Mouse (Mus musculus) midbrain, embryonic 15.5 days (tissue): ENCODE results near the gene Cbwd1. TPM values are rescaled to one million over a fixed set of nuclear protein-coding genes. Genes with fewer than 3 reads are reported as not detected.

Experiments
- ATAC-seq: fragments of 200-750 bp; cut with Nextera tagmentation; replicated peaks from 2 replicates; pipeline ENCODE4 v1.8.0; 2017; ENCODE audit warnings: moderate TSS enrichment
- H3K27ac ChIP-seq: fragments of 300-500 bp; sonication (generic); 2 replicates; pipeline ENCODE4 v1.5.1; 2015; ENCODE audit warnings: mild to moderate bottlenecking, inconsistent platforms
- H3K27me3 ChIP-seq: fragments of 300-500 bp; sonication (generic); replicated peaks from 2 replicates; pipeline ENCODE4 v1.6.1; 2015; ENCODE audit warnings: inconsistent platforms
- H3K36me3 ChIP-seq: fragments of 300-500 bp; sonication (generic); replicated peaks from 2 replicates; pipeline ENCODE4 v1.6.1; 2015; ENCODE audit warnings: inconsistent platforms
- H3K4me1 ChIP-seq: fragments of 300-500 bp; sonication (generic); 2 replicates; pipeline ENCODE4 v1.6.1; 2015; ENCODE audit warnings: inconsistent platforms
- H3K4me2 ChIP-seq: fragments of 300-500 bp; sonication (generic); 2 replicates; pipeline ENCODE4 v1.6.1; 2015; ENCODE audit warnings: inconsistent platforms, mild to moderate bottlenecking, moderate library complexity
- H3K4me3 ChIP-seq: fragments of 300-500 bp; sonication (generic); 2 replicates; pipeline ENCODE4 v1.5.1; 2015; ENCODE audit warnings: mild to moderate bottlenecking, inconsistent platforms
- H3K9ac ChIP-seq: fragments of 300-500 bp; sonication (generic); 2 replicates; pipeline ENCODE4 v1.6.1; 2015; ENCODE audit warnings: mild to moderate bottlenecking, inconsistent platforms
- H3K9me3 ChIP-seq: fragments of 300-500 bp; sonication (generic); 2 replicates; pipeline ENCODE4 v1.6.1; 2016; ENCODE audit warnings: inconsistent platforms
- WGBS: fragments of 180-500 bp; shearing (Covaris S2); methylation state at CpG from one replicate; pipeline ENCODE4 v1.1.7; 2015; ENCODE audit warnings: mixed read lengths; 5-methylcytosine and 5-hydroxymethylcytosine counted together
- polyA plus RNA-seq: library from polyadenylated mRNA; unstranded; fragments of >200 nt; fragmentation: Nextera tagmentation; extraction: Ambion mirVana; gene quantifications from 2 replicates; pipeline ENCODE4 v1.2.1, GENCODE M21; 2015

The Cbwd1 gene
- polyA plus RNA-seq, 1 experiment from 2014 or later: 13.1 TPM

DNA sequence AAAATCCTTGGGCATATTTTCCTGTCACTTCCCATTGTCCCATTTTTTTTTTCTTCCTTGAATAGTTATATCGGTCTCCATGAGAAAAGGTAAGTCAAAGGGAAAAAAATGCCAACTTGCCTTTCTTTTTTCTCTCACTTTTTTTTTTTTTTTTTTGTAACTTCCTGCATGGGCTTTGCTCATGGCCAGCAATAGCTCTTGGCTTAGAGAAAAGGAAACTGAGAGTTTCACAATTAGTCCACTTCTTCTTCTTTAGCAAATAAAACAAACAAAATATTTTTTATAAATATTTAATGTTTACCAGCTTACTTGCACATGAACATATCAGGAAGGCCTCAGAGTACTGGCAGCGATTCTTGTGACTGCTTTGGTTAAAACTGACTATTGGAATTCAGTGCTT is 4.8 kb upstream of the Cbwd1 start:
- WGBS: 82% methylated on average over 2 of the region's 2 CpGs
- ATAC-seq: no peak
- Histone ChIP-seq H3K9ac (no peak overlapping the region), H3K4me3 (no peak overlapping the region), H3K27ac (no peak overlapping the region), H3K27me3 (no peaks in the 10 kb centered on the region), H3K36me3 (no peaks in the 10 kb centered on the region), H3K4me2 (no peak overlapping the region), H3K4me1 (no peaks in the 10 kb centered on the region), H3K9me3 (no peaks in the 10 kb centered on the region)

DNA sequence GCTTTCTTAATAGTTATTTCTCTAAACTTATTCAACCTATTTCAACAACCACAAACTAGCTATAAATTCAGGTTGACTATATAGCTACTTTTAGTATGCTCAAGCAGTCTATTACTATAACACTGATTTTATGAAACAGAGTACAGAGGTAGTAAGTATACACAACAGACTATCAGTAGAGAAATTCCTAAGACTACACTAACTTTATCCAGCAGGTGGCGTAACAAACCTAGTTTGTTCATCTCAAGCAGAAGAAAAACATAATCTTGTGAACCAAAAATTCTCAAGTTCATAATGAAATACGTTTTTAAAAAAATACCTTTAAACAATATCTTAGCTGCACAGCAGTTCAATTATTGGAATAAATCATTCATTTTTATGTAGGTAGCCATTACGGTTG is 2.9 kb downstream of the Cbwd1 start:
- H3K9ac ChIP-seq: no peak overlapping the region
- no peaks in the 10 kb centered on the region for H3K27me3 ChIP-seq
- H3K9me3 ChIP-seq: no peaks in the 10 kb centered on the region
- no peak overlapping the region for H3K4me3 ChIP-seq
- whole genome bisulfite sequencing: 39% methylated on average over 3 of the region's 3 CpGs
- H3K4me1 ChIP-seq: peaks cover 12% of the 10 kb centered on the region
- 0 out of 2 replicates have a peak, but pooled peaks cover 4% of the 10 kb centered on the region for H3K36me3 ChIP-seq
- no peak overlapping the region for H3K27ac ChIP-seq
- no peak for ATAC-seq
- no peak overlapping the region for H3K4me2 ChIP-seq

DNA sequence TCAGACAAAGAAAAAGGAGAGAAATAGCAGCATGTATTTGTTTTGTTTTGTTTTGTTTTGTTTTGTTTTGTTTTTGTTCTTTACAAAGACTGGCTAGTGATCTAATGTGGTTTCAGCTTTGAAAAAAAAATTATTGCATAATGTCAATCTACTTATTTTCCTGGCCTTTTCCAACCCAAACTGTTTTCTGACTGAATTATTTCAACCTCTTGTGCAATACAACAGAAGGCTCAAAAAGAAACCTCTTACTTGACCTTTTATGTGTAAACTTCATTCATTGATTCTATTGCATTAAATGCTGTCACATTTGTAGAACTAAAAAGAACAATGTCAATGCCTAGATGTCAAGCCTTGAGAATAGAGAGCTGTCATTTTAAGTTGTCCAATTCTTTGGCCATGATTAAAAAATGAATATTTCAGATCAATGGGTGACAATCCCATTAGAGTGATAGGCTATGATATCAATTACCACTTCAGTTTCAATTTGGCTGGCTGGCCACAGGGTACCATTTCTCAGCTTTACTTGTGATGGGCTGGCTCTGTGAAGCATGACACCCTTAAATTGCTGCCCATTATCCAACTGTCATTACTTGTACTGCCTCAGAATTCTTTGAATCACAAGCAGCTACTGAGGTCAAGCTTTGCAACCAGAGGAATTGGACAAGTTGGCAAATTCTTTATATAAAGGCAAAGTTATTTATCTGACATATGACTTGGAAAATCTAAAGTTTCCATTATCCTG is 15.7 kb downstream of the Cbwd1 start:
- Histone ChIP-seq H3K9ac (no peak overlapping the region), H3K4me1 (no peaks in the 10 kb centered on the region), H3K4me2 (no peak overlapping the region), H3K4me3 (no peak overlapping the region), H3K27ac (no peak overlapping the region), H3K36me3 (0 out of 2 replicates have a peak, but pooled peaks cover 2% of the 10 kb centered on the region), H3K9me3 (no peaks in the 10 kb centered on the region), H3K27me3 (no peaks in the 10 kb centered on the region)
- no peak for ATAC-seq

DNA sequence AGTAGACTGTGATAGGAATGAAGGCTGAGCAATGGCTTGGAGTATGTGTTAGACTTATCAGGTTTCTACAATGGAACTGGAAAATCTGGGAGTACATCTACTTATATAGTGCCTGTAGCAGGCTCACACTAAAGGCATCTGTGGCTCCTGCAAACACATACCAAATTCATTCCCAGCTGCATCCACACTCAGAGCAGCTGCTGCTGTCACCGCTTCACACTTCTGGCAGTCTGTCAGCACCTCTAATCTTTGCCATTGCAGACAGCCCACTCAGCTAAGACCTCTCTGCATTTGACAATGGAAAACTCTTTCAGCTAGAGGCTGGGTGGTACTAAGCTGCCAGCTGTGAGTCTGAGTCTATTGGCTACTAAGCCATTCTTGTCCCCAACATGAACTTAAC is 24.3 kb downstream of the Cbwd1 start:
- Histone ChIP-seq H3K27ac (no peak overlapping the region), H3K4me2 (no peak overlapping the region), H3K4me1 (no peaks in the 10 kb centered on the region), H3K27me3 (no peaks in the 10 kb centered on the region), H3K9ac (no peak overlapping the region), H3K36me3 (no peaks in the 10 kb centered on the region), H3K4me3 (no peak overlapping the region), H3K9me3 (no peaks in the 10 kb centered on the region)
- no peak for ATAC-seq
- WGBS: 36% methylated on average over 1 of the region's 1 CpGs

GRCm38 (mm10) chr19:24929041-24929440 is 32.4 kb downstream of the Cbwd1 start:
- ATAC-seq: no peak
- H3K36me3 ChIP-seq: no peaks in the 10 kb centered on the region
- H3K9ac ChIP-seq: no peak overlapping the region
- no peaks in the 10 kb centered on the region for H3K27me3 ChIP-seq
- H3K4me3 ChIP-seq: no peak overlapping the region
- H3K27ac ChIP-seq: no peak overlapping the region
- 25% methylated on average over 1 of the region's 1 CpGs for WGBS
- H3K9me3 ChIP-seq: no peaks in the 10 kb centered on the region
- H3K4me1 ChIP-seq: no peaks in the 10 kb centered on the region
- H3K4me2 ChIP-seq: no peak overlapping the region

- Histone ChIP-seq H3K27ac (no peak overlapping the region), H3K9ac (no peak overlapping the region), H3K4me2 (no peak overlapping the region), H3K4me3 (no peak overlapping the region), H3K36me3 (peaks cover 6% of the 10 kb centered on the region; the same call in 1 of the 2 replicates), H3K9me3 (no peaks in the 10 kb centered on the region), H3K27me3 (no peaks in the 10 kb centered on the region), H3K4me1 (no peaks in the 10 kb centered on the region)
- WGBS: 89% methylated on average over 5 of the region's 5 CpGs
- ATAC-seq: no peak
These were observed 40.5 kb downstream of the Cbwd1 start for GRCm38 (mm10) chr19:24920866-24921265.

DNA sequence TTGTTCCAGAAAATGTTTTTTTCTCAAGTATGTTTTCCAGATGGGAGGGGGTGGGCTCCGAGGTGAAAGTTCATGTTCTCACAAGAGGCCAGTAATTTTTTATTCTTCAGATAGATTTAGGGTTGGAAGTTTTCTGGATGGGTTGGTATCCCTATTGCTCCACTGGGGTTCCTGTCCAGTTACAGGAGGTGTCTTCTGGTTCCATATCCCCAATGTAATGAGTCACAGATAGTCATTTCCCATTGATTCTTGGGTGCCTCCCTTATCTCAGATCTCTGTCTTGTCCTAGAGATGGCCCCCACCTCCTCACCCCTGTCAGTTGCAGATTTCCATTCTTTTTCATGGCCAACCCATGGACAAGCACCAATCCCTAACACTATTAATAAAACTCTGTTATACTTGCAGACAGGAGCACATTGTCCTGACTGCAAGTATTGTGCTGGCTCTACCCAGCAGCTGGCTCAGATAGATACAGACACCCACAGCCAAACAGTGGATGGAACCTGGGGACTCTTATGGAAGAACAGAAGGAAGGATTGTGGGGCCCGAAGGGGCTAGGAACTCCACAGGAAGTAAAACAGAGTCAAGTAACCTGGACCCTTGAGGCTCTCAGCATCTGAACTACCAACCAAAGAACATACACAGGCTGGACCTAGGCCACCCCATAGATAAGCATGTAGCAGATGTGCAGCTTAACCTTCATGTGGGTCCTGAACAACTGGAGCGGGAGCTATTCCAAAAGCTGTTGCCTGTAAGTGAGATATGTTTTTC is 52.8 kb downstream of the Cbwd1 start:
- Histone ChIP-seq H3K4me1 (no peaks in the 10 kb centered on the region), H3K4me3 (no peak overlapping the region), H3K9ac (no peak overlapping the region), H3K27me3 (peaks cover 8% of the 10 kb centered on the region; the same call in 1 of the 2 replicates), H3K36me3 (no peaks in the 10 kb centered on the region), H3K4me2 (no peak overlapping the region), H3K27ac (no peak overlapping the region), H3K9me3 (no peaks in the 10 kb centered on the region)
- WGBS: 90% methylated on average over 3 of the region's 3 CpGs
- ATAC-seq: no peak

GRCm38 (mm10) chr19:24907655-24908054 is 53.8 kb downstream of the Cbwd1 start:
- WGBS: 89% methylated on average over 6 of the region's 6 CpGs
- ATAC-seq: no peak
- H3K4me3 ChIP-seq: no peak overlapping the region
- no peak overlapping the region for H3K27ac ChIP-seq
- H3K27me3 ChIP-seq: peaks cover 16% of the 10 kb centered on the region
- no peaks in the 10 kb centered on the region for H3K4me1 ChIP-seq
- no peak overlapping the region for H3K9ac ChIP-seq
- H3K9me3 ChIP-seq: no peaks in the 10 kb centered on the region
- H3K36me3 ChIP-seq: no peaks in the 10 kb centered on the region
- H3K4me2 ChIP-seq: no peak overlapping the region

DNA sequence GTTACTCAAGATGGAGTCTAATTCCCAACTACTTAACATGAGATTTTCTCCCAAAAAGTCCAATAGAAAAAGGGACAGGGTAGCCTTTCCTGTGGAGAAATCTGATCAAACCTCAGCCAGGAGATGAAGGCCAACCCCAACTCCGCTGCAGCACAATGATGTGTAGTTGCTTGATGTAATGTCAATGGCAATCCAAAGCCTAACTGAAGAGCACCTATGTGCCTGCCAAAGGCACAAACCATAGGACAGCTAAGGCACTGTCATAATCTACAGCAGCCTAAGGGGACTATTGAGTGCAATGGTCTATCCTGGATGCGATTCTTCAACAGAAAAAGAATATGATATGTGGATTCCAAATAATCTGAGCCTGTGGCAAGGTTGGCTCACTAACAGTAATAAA is 58.6 kb downstream of the Cbwd1 start:
- peaks cover 23% of the 10 kb centered on the region for H3K4me1 ChIP-seq
- peaks cover 57% of the 10 kb centered on the region for H3K27me3 ChIP-seq
- 47% methylated on average over 2 of the region's 2 CpGs for WGBS
- no peak for ATAC-seq
- H3K4me2 ChIP-seq: no peak overlapping the region
- H3K9me3 ChIP-seq: no peaks in the 10 kb centered on the region
- H3K36me3 ChIP-seq: no peaks in the 10 kb centered on the region
- no peak overlapping the region for H3K4me3 ChIP-seq
- no peak overlapping the region for H3K9ac ChIP-seq
- no peak overlapping the region for H3K27ac ChIP-seq

DNA sequence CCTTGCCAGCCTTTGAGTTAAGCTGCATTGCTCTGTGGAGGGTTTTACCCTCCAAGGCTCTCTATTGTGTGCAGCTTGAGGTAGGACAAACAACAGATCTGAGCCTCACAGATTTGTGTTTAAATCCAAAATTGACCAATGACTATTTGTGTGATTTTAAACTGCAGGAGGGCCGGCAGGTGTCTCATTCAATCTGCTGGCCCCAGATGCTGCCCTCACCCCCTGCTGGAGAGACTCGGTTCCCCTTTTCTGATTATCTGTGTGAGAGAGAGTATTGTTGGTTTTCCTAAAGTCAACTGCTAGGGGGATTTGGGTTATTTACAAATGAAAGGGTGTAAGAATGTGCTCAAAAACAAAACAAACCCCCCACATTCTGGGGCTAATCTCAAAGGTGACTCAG is 59.2 kb downstream of the Cbwd1 start:
- peaks cover 27% of the 10 kb centered on the region for H3K4me1 ChIP-seq
- no peak overlapping the region for H3K9ac ChIP-seq
- 8% methylated on average over 2 of the region's 2 CpGs for WGBS
- H3K27ac ChIP-seq: no peak overlapping the region
- no peak overlapping the region for H3K4me2 ChIP-seq
- no peak overlapping the region for H3K4me3 ChIP-seq
- no peaks in the 10 kb centered on the region for H3K9me3 ChIP-seq
- ATAC-seq: no peak
- H3K27me3 ChIP-seq: peaks cover 60% of the 10 kb centered on the region
- no peaks in the 10 kb centered on the region for H3K36me3 ChIP-seq

GRCm38 (mm10) chr19:24901666-24902065 is 59.7 kb downstream of the Cbwd1 start:
- Histone ChIP-seq H3K4me2 (no peak overlapping the region), H3K27ac (no peak overlapping the region), H3K36me3 (no peaks in the 10 kb centered on the region), H3K9me3 (no peaks in the 10 kb centered on the region), H3K9ac (no peak overlapping the region), H3K27me3 (peaks cover 64% of the 10 kb centered on the region), H3K4me1 (peaks cover 30% of the 10 kb centered on the region), H3K4me3 (no peak overlapping the region)
- 8% methylated on average over 3 of the region's 3 CpGs for WGBS
- no peak for ATAC-seq

DNA sequence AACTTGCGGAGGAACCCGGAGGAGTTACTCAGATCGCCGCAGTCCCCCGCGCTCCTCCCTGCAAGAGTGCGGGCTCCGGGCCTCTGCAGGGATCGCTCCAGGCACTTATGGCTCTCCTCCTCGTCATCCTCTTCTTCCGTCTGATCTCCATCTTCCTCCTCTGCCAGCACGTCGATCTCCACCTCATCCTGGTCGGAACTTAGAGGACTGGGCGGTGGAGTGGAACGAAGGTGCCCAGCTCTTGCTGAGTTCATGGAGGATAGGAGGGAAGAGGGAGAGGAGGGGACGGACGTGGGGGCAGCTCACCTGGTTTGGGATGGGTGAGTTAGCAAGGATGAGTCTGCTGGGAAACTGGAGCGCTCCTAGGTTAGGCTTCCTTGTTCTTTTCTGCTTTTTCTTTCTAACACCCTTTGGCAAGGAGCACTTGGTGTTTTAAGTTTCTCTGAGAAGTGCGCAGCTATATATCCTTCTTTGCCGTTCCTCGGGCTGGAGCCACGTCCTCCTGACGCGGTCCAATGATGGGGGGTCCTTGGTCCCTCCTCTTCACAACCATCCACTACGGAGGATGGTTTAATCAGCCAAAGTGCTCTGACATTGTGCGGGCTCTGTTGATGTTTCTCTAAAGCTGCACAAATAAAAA is 60.7 kb downstream of the Cbwd1 start, which contains the start of gene Foxd4:
TSS of gene Foxd4 (minus strand) at position 617 of the 640 bp plus-strand sequence.
- Histone ChIP-seq H3K4me2 (peak within 1 kb of the TSS; percentile 62), H3K4me3 (peak within 1 kb of the TSS; percentile 36), H3K9me3 (no peaks in the 10 kb centered on the region), H3K9ac (no peak within 1 kb of the TSS; the same call in 1 of the 2 replicates), H3K27ac (no peak within 1 kb of the TSS), H3K36me3 (no peaks in the 10 kb centered on the region), H3K27me3 (peaks cover 72% of the 10 kb centered on the region), H3K4me1 (peaks cover 30% of the 10 kb centered on the region)
- under 1% methylated on average over 27 of the region's 27 CpGs for WGBS
- ATAC-seq: 0 out of 2 replicates have a peak, but pooled peaks have one; percentile 21
